Mouse (Mus musculus) mesoderm, embryonic 11.5 days (tissue): ENCODE measurements around the gene Padi4.

Experiments
- DNase-seq: peaks from one replicate; pipeline ENCODE4 v3.0.0-alpha.2; 2012; ENCODE audit warnings: low read depth, low spot score

The Padi4 gene

GRCm38 (mm10) chr4:140774025-140774800 lies at the start of gene Padi4:
Gene Padi4, minus strand, starts transcription at chr4:140774236.
- DNase-seq = no peak

- DNase-seq = peak; percentile 57
Observed at GRCm38 (mm10) chr4:140821988-140822387, 48.0 kb upstream of the Padi4 start.

GRCm38 (mm10) chr4:140817413-140817812 lies 43.4 kb upstream of the Padi4 start:
- DNase-seq = no peak

- DNase-seq = peak; percentile 26
Observed at GRCm38 (mm10) chr4:140815996-140816917, 42.2 kb upstream of the Padi4 start.

- no peak for DNase-seq
Observed at GRCm38 (mm10) chr4:140815496-140815895, 41.5 kb upstream of the Padi4 start.

- no peak for DNase-seq
Observed at GRCm38 (mm10) chr4:140814241-140815225, 40.5 kb upstream of the Padi4 start.

GRCm38 (mm10) chr4:140813358-140814185 lies 39.5 kb upstream of the Padi4 start:
- no peak for DNase-seq

GRCm38 (mm10) chr4:140812609-140813008 lies 38.6 kb upstream of the Padi4 start:
- DNase-seq = no peak

- no peak for DNase-seq
Observed at GRCm38 (mm10) chr4:140812191-140812590, 38.2 kb upstream of the Padi4 start.

GRCm38 (mm10) chr4:140810458-140811260 lies 36.6 kb upstream of the Padi4 start, which contains the start of gene Padi3:
Gene Padi3, minus strand, starts transcription at chr4:140810648.
- DNase-seq = no peak

- no peak for DNase-seq
Observed at GRCm38 (mm10) chr4:140809118-140809517, 35.1 kb upstream of the Padi4 start.

GRCm38 (mm10) chr4:140804601-140805000 lies 30.6 kb upstream of the Padi4 start:
- no peak for DNase-seq

- DNase-seq = no peak
Observed at GRCm38 (mm10) chr4:140801364-140801763, 27.3 kb upstream of the Padi4 start.

- no peak for DNase-seq
Observed at GRCm38 (mm10) chr4:140796786-140797185, 22.8 kb upstream of the Padi4 start.

- DNase-seq = no peak
Observed at GRCm38 (mm10) chr4:140794678-140795077, 20.6 kb upstream of the Padi4 start.

GRCm38 (mm10) chr4:140793795-140794194 lies 19.8 kb upstream of the Padi4 start:
- DNase-seq = no peak

- no peak for DNase-seq
Observed at GRCm38 (mm10) chr4:140792584-140792983, 18.5 kb upstream of the Padi4 start.

- no peak for DNase-seq
Observed at GRCm38 (mm10) chr4:140791071-140791470, 17.0 kb upstream of the Padi4 start.

- DNase-seq = no peak
Observed at GRCm38 (mm10) chr4:140789983-140790382, 15.9 kb upstream of the Padi4 start.
